Mouse (Mus musculus): Measurements from ENCODE around the gene Dync1li2. TPM values are rescaled to one million over a fixed set of nuclear protein-coding genes. Genes with fewer than 3 reads are reported as not detected.

Gene Dync1li2
- polyA plus RNA-seq, 1 experiment from 2014 or later, result 81.0 TPM

- Histone ChIP-seq H3K4me3 (no peak overlapping the region), H3K27ac (no peak overlapping the region), H3K9me3 (no peaks in the 10 kb centered on the region; the same call in 1 of the 2 replicates), H3K36me3 (peaks cover 99% of the 10 kb centered on the region), H3K4me1 (replicated peaks) (peaks cover 6% of the 10 kb centered on the region), H3K27me3 (ENCODE audit: insufficient read depth, poor library complexity, severe bottlenecking) (no peaks in the 10 kb centered on the region)
- no peak for DNase-seq (ENCODE audit: low spot score)
- 93% methylated on average over 12 of the region's 12 CpGs for WGBS
These were observed 6.8 kb downstream of the Dync1li2 start for GRCm38 (mm10) chr8:104436038-104436437.

- no peaks in the 10 kb centered on the region for H3K4me1 ChIP-seq (replicated peaks)
- no peaks in the 10 kb centered on the region for H3K27me3 ChIP-seq (ENCODE audit: insufficient read depth, poor library complexity, severe bottlenecking)
- 91% methylated on average over 18 of the region's 18 CpGs for WGBS
- DNase-seq (ENCODE audit: low spot score), result no peak
- H3K27ac ChIP-seq, result no peak overlapping the region
- no peak overlapping the region for H3K4me3 ChIP-seq
- no peaks in the 10 kb centered on the region; the same call in 1 of the 2 replicates for H3K9me3 ChIP-seq
- peaks cover 100% of the 10 kb centered on the region for H3K36me3 ChIP-seq
These were observed 8.0 kb downstream of the Dync1li2 start for GRCm38 (mm10) chr8:104434826-104435354.

GRCm38 (mm10) chr8:104434275-104434674 is 8.6 kb downstream of the Dync1li2 start:
- H3K4me1 ChIP-seq (replicated peaks), result no peaks in the 10 kb centered on the region
- no peak for DNase-seq (ENCODE audit: low spot score)

GRCm38 (mm10) chr8:104433191-104433842 is 9.5 kb downstream of the Dync1li2 start:
- DNase-seq (ENCODE audit: low spot score), result no peak
- 95% methylated on average over 5 of the region's 5 CpGs for WGBS
- H3K27ac ChIP-seq, result no peak overlapping the region
- H3K9me3 ChIP-seq, result no peaks in the 10 kb centered on the region; the same call in 1 of the 2 replicates
- H3K4me3 ChIP-seq, result no peak overlapping the region
- H3K4me1 ChIP-seq (replicated peaks), result no peaks in the 10 kb centered on the region
- peaks cover 100% of the 10 kb centered on the region for H3K36me3 ChIP-seq
- no peaks in the 10 kb centered on the region for H3K27me3 ChIP-seq (ENCODE audit: insufficient read depth, poor library complexity, severe bottlenecking)

More at GRCm38 (mm10) chr8:104434275-104434674, 8.6 kb downstream of the Dync1li2 start:
- H3K27me3 ChIP-seq (ENCODE audit: insufficient read depth, poor library complexity, severe bottlenecking), result no peaks in the 10 kb centered on the region
- no peak overlapping the region for H3K4me3 ChIP-seq
- no peaks in the 10 kb centered on the region; the same call in 1 of the 2 replicates for H3K9me3 ChIP-seq
- peaks cover 100% of the 10 kb centered on the region for H3K36me3 ChIP-seq
- 87% methylated on average over 4 of the region's 4 CpGs for WGBS
- H3K27ac ChIP-seq, result no peak overlapping the region

GRCm38 (mm10) chr8:104432656-104433055 is 10.2 kb downstream of the Dync1li2 start:
- peaks cover 100% of the 10 kb centered on the region for H3K36me3 ChIP-seq
- no peaks in the 10 kb centered on the region for H3K4me1 ChIP-seq (replicated peaks)
- no peak overlapping the region for H3K27ac ChIP-seq
- H3K9me3 ChIP-seq, result no peaks in the 10 kb centered on the region; the same call in 1 of the 2 replicates
- 94% methylated on average over 6 of the region's 6 CpGs for WGBS
- H3K4me3 ChIP-seq, result no peak overlapping the region
- no peak for DNase-seq (ENCODE audit: low spot score)
- no peaks in the 10 kb centered on the region for H3K27me3 ChIP-seq (ENCODE audit: insufficient read depth, poor library complexity, severe bottlenecking)

GRCm38 (mm10) chr8:104430230-104430629 is 12.6 kb downstream of the Dync1li2 start:
- H3K4me3 ChIP-seq, result no peak overlapping the region

GRCm38 (mm10) chr8:104427703-104428102 is 15.1 kb downstream of the Dync1li2 start:
- H3K4me3 ChIP-seq, result no peak overlapping the region
- no peaks in the 10 kb centered on the region for H3K27me3 ChIP-seq (ENCODE audit: insufficient read depth, poor library complexity, severe bottlenecking)
- WGBS, result 95% methylated on average over 13 of the region's 13 CpGs
- no peaks in the 10 kb centered on the region; the same call in 1 of the 2 replicates for H3K9me3 ChIP-seq
- no peak for DNase-seq (ENCODE audit: low spot score)
- H3K4me1 ChIP-seq (replicated peaks), result no peaks in the 10 kb centered on the region
- H3K36me3 ChIP-seq, result peaks cover 100% of the 10 kb centered on the region
- no peak overlapping the region for H3K27ac ChIP-seq

More at GRCm38 (mm10) chr8:104430230-104430629, 12.6 kb downstream of the Dync1li2 start:
- Histone ChIP-seq H3K9me3 (no peaks in the 10 kb centered on the region; the same call in 1 of the 2 replicates), H3K36me3 (peaks cover 100% of the 10 kb centered on the region), H3K27me3 (ENCODE audit: insufficient read depth, poor library complexity, severe bottlenecking) (no peaks in the 10 kb centered on the region), H3K4me1 (replicated peaks) (no peaks in the 10 kb centered on the region), H3K27ac (no peak overlapping the region)
- WGBS, result 89% methylated on average over 7 of the region's 7 CpGs
- DNase-seq (ENCODE audit: low spot score), result no peak

GRCm38 (mm10) chr8:104422313-104422712 is 20.5 kb downstream of the Dync1li2 start:
- H3K36me3 ChIP-seq, result peaks cover 100% of the 10 kb centered on the region
- H3K27me3 ChIP-seq (ENCODE audit: insufficient read depth, poor library complexity, severe bottlenecking), result no peaks in the 10 kb centered on the region

GRCm38 (mm10) chr8:104416022-104416421 is 26.8 kb downstream of the Dync1li2 start:
- peaks cover 51% of the 10 kb centered on the region for H3K36me3 ChIP-seq
- no peaks in the 10 kb centered on the region for H3K9me3 ChIP-seq
- WGBS, result 90% methylated on average over 6 of the region's 6 CpGs
- H3K27me3 ChIP-seq (ENCODE audit: insufficient read depth, poor library complexity, severe bottlenecking), result no peaks in the 10 kb centered on the region
- H3K27ac ChIP-seq, result no peak overlapping the region
- DNase-seq (ENCODE audit: low spot score), result no peak
- H3K4me3 ChIP-seq, result no peak overlapping the region
- H3K4me1 ChIP-seq (replicated peaks), result 0 out of 2 replicates have a peak, but pooled peaks cover 3% of the 10 kb centered on the region

More at GRCm38 (mm10) chr8:104422313-104422712, 20.5 kb downstream of the Dync1li2 start:
- Histone ChIP-seq H3K27ac (no peak overlapping the region), H3K4me1 (replicated peaks) (no peaks in the 10 kb centered on the region), H3K9me3 (no peaks in the 10 kb centered on the region), H3K4me3 (no peak overlapping the region)
- no peak for DNase-seq (ENCODE audit: low spot score)
- 89% methylated on average over 6 of the region's 6 CpGs for WGBS

- Histone ChIP-seq H3K36me3 (peaks cover 33% of the 10 kb centered on the region), H3K27me3 (ENCODE audit: insufficient read depth, poor library complexity, severe bottlenecking) (no peaks in the 10 kb centered on the region), H3K4me3 (no peak overlapping the region), H3K9me3 (no peaks in the 10 kb centered on the region), H3K4me1 (replicated peaks) (0 out of 2 replicates have a peak, but pooled peaks cover 3% of the 10 kb centered on the region), H3K27ac (no peak overlapping the region)
- DNase-seq (ENCODE audit: low spot score), result no peak
- WGBS, result 54% methylated on average over 3 of the region's 3 CpGs
These were observed 28.6 kb downstream of the Dync1li2 start for GRCm38 (mm10) chr8:104414204-104414603.

- WGBS, result 82% methylated on average over 4 of the region's 4 CpGs
- Histone ChIP-seq H3K9me3 (no peaks in the 10 kb centered on the region), H3K4me3 (no peak overlapping the region), H3K36me3 (peaks cover 29% of the 10 kb centered on the region), H3K27ac (no peak overlapping the region), H3K27me3 (ENCODE audit: insufficient read depth, poor library complexity, severe bottlenecking) (no peaks in the 10 kb centered on the region), H3K4me1 (replicated peaks) (0 out of 2 replicates have a peak, but pooled peaks cover 3% of the 10 kb centered on the region)
- no peak for DNase-seq (ENCODE audit: low spot score)
These were observed 29.1 kb downstream of the Dync1li2 start for GRCm38 (mm10) chr8:104413770-104414169.

- no peaks in the 10 kb centered on the region for H3K9me3 ChIP-seq
- DNase-seq (ENCODE audit: low spot score), result no peak
- H3K4me1 ChIP-seq (replicated peaks), result 0 out of 2 replicates have a peak, but pooled peaks cover 3% of the 10 kb centered on the region
- H3K4me3 ChIP-seq, result no peak overlapping the region
- no peak overlapping the region for H3K27ac ChIP-seq
- no peaks in the 10 kb centered on the region for H3K27me3 ChIP-seq (ENCODE audit: insufficient read depth, poor library complexity, severe bottlenecking)
- 83% methylated on average over 7 of the region's 7 CpGs for WGBS
- H3K36me3 ChIP-seq, result peaks cover 21% of the 10 kb centered on the region
These were observed 29.9 kb downstream of the Dync1li2 start for GRCm38 (mm10) chr8:104412805-104413532.

GRCm38 (mm10) chr8:104411972-104412371 is 30.9 kb downstream of the Dync1li2 start:
- Histone ChIP-seq H3K9me3 (no peaks in the 10 kb centered on the region), H3K4me1 (replicated peaks) (0 out of 2 replicates have a peak, but pooled peaks cover 3% of the 10 kb centered on the region), H3K27me3 (ENCODE audit: insufficient read depth, poor library complexity, severe bottlenecking) (no peaks in the 10 kb centered on the region), H3K27ac (no peak overlapping the region), H3K4me3 (no peak overlapping the region), H3K36me3 (peaks cover 11% of the 10 kb centered on the region)
- DNase-seq (ENCODE audit: low spot score), result no peak
- WGBS, result 87% methylated on average over 3 of the region's 3 CpGs

All from hindbrain, embryonic 10.5 days (tissue).